Mouse (Mus musculus): ENCODE results near the gene Samd4.

Gene Samd4

DNA sequence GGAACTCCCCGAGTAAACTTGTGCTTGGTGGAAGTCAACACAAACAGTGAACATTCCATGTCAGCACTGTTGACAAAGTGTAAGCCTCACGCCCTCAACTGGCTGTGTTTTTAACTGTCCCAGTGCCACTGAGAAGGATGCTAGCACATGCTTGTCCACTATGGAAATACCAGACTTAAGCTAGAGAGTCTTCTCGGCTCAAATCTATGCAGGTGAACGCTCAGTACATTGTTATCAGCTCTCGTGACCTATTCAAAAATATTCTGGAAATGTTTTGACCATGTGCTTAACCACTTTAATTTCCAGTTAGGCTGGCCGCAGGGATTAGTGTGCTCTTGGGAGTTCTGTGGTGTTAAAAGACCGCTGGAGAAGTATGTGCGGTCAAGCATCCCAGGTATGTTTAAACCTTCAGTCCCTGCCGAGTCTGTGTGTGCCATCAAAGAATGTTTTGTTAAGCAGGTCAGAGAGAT lies 73.0 kb downstream of the Samd4 start:
- DNase-seq (ENCODE audit: low spot score), result no peak

DNA sequence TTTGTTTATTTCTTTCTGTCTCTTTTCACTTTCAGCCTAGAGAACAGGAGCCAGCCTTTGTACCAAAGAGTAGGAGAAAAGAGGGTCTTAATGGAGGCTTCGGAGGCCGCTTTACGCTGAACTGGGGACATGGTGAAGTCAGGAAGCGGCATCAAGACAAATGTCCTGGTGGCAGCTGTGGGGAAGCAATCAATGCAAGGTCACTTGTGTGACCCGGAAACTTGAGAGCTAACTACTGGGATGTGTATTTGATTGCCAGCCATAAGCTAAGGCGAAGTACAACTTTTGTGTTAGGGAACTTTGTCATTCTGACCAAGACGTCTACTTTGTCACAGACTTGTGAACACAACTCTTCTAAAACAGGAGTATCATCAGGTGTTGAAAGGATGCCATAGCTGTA lies 73.5 kb downstream of the Samd4 start:
- DNase-seq (ENCODE audit: low spot score), result no peak

DNA sequence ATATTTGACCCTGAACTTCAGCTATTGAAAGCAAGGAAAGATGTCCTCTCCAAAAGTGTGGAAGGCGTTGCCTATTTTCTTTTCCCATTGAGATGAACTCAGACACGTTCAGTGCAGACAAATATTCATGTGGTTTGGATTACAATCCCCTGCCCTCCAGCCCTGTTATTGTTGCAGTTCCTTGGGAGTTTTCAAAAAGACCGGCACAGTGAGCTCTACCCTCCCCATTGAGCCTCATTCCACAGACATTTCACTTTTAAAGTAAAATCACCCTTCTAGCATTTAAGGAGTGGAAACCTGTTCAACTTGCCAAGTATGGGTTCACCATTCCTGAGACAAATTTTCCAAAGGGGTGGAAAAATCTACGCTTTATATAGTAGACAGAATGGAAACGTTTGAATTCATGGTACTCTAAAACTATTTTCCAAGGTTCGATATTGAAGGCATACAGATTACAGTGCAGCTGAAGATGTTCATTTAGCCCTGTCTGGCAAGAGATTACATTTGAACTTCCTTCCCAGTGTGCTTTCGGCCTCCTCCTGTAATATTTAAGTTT lies 76.6 kb downstream of the Samd4 start:
- no peak for DNase-seq (ENCODE audit: low spot score)

DNA sequence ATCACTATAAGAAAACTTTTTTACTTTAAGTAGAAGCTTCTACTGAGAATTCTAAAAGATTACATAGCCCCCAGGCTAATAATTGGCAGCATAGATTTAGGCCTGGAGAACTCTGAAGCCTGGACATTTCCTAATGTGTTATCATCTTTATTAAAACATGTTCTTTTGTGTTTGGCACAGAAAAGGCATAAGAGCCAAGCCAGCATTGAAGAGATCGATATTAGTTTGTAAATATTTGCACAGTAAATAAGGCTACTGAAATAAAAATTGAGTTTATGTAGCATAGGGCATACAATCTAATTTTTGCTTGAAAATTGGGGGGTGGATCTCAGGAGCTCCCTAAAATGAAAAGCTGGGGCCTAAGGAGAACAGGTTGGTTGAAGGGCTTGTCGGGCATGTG lies 77.2 kb downstream of the Samd4 start:
- no peak for DNase-seq (ENCODE audit: low spot score)

DNA sequence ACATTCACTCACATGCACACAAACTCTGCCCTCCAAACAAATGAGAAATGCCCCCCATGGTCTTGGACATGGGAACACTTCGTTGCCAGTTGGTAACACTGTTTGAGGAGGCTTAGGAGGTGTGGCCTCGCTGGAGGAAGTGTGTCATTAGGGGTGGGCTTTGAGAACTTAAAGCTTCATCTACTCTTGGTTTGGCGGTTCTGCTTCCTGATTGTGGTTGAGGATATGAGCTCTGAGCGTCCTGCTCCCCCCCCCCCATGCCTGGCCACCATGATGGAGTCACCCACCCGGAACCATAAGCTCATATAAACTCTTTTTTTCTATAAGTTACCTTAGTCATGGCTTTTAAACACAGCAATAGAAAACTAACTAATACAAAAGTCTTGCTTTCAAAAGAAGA lies 80.2 kb downstream of the Samd4 start:
- no peak for DNase-seq (ENCODE audit: low spot score)

DNA sequence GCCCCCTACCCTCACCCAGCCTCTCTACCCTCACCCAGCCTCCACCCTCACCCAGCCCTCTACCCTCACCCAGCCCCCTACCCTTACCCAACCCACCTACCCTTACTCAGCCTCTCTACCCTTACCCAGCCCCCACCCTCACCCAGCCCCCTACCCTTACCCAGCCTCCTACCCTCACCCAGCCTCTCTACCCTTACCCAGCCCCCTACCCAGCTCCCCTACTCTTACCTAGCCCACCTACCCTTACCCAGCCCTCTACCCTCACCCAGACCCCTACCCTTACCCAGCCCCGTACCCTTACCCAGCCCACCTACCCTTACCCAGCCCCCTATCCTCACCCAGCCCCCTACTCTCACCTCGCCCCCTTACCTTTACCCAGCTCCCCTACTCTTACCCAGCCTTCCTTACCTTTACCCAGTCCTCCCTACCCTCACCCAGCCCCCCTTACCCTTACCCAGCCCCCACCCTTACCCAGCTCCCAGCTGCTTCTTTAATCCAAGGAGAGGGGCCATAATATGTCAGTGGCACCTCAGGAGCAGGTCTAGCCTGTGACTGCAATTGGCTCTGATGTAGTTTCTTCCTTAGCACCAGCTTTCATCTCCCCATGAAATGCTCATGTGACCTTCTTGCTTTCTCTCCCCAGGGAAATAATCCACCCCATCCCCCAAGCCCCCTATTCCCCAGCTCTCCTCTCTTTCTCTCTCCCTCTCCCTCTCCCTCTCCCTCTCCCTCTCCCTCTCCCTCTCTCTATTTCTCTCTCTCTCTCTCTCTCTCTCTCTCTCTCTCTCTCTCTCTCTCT lies 81.6 kb downstream of the Samd4 start:
- no peak for DNase-seq (ENCODE audit: low spot score)

DNA sequence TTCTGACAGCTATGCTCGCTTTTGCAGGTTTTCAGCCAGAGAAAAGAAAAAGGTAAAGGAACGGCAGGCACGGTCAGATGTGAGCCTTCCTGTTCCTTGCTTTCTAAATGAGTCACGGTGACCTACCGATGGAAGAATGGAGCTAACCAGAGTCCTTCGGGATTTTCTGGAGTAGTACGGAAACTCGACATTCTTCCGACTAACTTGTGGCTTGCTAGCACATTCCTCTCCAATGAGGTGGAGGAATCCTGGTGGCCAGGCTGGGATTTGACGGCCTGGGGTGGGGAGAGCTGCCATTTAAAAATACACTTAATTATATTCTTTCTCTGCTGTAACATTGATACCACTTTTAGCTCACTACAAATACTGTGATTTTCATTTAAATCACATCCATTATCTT lies 83.6 kb downstream of the Samd4 start:
- no peak for DNase-seq (ENCODE audit: low spot score)

DNA sequence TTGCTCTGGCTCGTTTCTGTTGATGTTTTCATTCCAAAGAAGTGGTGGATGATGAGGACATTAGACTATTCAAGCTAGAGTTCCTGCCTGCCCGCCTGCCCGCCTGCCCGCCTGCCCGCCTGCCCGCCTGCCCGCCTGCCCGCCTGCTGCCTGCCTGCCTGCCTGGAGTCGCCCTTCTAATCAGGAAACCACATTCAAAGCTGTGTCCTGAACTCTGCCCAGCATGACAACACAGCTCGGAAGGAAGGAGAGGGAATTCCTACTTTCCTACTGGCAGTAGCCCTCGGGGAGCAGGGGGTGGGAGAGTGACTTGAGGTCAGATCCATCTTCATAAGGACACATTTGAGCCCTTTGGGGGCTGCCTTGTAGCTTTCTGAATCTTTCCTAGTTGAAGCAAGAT lies 85.4 kb downstream of the Samd4 start:
- no peak for DNase-seq (ENCODE audit: low spot score)

DNA sequence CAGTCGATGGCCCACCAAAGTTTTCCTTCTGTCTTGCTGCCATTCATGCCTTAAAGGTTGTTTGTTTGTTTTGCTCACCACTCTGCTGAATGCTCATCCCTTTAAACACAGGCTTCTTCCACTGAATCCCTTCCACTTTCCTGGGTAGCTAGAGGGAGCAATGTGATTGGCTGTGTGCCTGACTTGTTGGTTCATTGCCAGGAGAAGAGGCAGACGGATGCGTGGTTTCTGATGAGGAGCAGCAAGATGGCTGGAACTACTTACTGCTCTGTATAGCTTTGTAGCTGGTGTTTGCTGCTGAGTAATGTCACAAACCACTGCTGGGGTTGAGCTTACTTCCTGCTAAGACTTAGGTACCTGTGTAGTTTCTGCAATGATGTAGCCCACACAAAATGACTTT lies 88.0 kb downstream of the Samd4 start:
- no peak for DNase-seq (ENCODE audit: low spot score)

DNA sequence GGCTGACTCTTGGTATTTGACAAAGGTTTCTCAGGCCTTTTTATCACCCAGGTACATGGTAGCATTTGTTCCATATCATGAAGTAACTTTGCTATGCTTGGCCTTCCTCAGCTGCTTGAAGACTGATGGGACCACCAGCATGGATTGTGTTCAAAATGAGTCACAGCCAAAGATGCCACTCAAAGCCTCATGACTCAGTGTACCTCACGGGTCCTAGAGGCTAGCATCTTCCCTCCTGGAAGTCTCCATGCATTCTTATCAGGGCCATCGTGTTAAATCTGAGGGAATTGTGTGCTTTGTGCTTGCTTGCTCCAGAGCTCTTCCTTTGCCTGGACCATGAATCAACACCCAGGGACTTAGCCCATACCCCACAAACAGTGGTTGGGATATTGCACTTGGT lies 89.1 kb downstream of the Samd4 start:
- no peak for DNase-seq (ENCODE audit: low spot score)

DNA sequence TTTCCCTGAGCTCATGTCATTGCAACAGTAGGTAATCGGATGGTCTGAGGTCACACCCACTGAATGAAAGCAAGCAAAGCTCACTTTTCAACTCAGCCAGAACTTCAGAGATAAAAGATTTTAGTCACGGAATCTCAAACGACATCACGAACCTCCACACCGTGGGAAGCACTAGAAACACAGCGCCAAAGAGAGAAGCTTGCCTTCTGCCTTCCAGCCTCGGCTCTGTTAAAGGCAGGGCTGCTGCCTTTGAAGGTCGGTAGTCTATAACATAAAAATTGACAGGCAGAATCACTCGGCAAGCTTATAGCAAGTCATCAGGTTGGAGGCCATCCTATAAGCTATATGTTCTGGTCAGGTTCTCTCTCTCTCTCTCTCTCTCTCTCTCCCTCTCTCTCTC lies 92.2 kb downstream of the Samd4 start:
- DNase-seq (ENCODE audit: low spot score), result no peak

DNA sequence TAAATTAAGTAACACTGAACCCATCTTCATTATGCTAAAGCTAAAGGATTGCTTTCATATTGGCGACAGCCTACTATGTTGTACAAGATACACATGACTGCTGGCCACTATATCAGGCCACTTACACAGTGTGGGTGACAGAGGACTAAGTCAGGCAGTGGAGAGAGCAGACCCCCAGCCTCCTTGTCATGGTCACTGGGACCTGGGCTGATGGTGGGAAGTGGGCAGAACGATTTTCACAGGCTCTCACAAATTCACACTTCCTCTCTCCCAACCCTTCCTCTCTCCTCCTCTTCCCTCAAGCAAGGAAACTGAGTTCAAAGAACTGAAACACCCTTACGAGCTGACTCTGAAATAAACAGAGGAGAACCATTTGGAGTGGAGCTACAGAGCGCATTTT lies 93.3 kb downstream of the Samd4 start:
- no peak for DNase-seq (ENCODE audit: low spot score)

DNA sequence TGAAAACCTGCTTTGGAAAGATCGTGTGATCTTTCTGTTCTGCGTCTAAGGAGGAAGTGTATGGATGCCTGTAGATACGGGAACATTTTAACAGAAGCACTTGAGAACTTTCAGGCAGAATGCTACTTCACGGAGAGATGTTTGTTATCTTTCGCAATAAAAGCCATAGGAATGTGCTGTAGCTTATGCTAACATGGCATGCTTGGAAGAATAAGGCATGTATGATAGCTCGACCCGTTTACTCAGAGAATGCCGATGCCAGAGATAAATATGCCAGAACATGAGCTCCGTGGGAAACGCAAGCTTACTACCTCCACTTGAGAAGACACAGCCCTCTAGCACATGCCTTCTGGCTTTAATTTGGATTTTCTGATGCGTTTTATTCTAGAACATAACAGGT lies 94.1 kb downstream of the Samd4 start:
- DNase-seq (ENCODE audit: low spot score), result no peak

DNA sequence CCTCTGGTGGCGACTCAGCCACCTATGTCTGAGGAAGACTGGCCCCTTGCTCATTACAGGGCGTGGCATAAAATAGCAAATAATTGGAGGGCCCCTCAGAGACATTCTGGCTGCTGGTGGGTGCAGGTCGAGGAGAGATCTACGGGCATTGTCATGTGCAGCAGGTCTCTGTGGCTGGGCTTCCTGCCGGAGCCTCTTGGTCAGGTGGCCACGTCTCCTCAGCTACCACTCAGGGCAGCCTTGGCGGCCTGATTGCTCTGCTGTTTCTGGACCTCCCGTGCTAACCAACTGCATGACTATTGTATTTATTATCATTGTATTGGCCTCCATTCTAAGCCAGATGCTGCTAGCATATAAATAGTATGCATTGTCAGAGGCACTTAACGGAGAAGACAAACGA lies 95.0 kb downstream of the Samd4 start:
- no peak for DNase-seq (ENCODE audit: low spot score)

DNA sequence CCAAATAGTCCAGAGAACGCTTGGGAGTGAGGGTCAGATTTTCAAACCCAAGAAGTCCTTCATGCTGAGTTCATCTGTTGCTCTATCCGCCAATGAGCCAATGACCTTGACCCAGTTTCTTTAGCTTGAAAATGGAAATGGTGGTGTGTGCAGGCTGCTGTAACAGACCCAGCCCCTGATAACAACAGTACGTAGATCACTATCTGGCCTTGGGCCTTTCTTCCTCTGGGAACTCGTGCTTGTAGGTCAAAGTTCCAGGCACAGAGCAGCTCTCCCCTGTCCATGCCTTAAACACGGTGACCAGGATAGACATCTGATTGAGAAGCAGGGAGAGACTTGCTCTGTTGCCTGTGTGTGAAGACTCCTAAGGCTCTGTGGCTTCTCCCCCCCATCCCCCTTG lies 96.5 kb downstream of the Samd4 start:
- no peak for DNase-seq (ENCODE audit: low spot score)

DNA sequence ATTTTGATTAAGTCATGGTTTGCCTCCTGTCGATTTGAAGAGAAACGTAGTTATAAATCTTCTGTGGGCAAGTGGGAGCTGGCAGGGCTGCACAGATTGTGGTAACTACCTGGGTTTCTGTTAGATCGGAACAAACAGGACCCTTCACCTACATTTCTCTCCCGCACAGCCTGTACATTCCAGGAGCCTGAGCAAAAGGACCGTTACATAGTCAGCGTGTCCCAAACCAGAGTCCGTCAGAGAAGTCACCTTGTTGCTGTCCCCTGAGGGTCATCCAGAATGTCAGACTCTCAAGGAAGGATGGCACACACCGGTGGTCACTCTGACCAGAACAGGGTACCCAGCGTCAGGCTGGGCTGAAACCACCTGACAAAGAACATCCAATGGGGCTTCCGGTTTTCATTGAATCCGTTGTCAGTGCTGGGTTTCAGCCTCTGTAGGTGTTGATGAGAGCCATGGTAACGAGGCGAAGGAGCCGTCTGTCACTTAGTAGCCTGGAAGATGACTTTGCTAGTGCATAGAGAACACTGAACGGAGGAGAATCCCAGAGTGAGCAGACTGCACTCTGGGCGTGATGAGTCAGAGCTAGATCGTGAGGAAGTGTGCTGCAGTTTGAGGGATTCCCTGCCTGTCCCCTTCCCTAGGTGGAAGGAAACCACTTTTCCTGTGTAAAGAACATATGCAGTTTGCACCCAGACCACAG lies 98.2 kb downstream of the Samd4 start:
- no peak for DNase-seq (ENCODE audit: low spot score)

DNA sequence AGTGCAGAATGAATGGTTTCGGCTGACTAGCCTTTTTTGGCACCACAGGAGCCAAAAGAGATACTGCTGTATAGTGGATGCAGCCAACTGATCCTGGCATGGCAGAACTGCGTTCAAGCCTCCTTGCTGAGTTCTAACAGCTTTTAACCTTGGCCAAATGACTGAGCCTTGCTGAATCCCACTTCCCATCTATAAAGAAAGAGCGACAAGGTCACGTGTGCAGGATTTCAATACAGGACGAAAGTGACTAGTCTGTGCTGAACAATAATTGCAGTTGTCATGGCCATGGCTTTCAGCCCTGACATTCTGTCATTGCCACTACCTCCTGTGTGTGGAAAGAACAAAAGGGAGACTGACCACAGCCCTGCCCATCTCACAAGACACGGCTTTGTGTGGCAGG lies 99.5 kb downstream of the Samd4 start:
- no peak for DNase-seq (ENCODE audit: low spot score)

DNA sequence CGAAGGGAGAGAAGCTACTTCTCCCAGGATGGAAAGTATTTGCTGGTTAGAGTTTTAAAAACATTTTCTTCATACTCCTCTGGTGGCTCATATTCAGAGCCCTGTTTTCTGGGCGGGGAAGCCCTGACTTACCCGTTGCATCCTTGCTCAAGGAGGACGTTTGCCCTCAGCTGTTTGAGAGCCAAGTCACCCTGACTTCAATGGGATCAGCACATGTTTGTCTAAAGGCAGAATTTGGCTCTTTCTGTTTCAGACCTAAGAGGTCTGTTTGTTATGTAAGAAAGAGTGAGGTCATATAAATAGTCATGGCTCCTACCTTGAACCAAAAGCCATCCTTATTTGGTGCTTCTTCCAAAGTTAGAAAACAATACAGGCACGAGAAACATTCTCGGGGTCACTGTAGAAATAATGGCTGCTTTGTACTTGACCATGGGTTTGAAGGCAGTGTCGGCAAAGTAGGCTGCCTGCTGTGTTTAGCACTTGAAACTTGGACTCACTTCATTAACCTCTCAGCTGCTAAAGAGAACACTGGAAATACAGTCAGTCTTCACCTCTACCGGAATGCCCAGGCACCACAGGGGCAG lies 102.0 kb downstream of the Samd4 start:
- DNase-seq (ENCODE audit: low spot score), result no peak

DNA sequence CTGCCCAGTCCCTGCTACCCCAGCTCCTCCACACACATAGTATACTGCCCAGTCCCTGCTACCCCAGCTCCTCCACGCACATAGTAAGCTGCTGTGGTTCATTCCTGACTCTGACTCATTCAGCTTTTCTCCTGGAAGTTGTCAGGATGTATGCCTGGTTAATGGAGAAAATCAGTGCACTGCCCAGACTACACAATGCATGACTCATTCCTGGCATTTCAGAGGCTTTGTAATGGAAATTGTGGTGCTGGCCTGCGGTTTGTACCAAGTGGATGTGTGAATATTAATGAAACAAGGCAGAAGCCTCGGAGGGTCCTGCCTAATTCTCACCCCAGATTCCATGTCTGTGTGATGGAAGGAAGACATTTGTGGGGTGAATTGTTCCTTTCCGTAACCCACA lies 107.0 kb downstream of the Samd4 start:
- DNase-seq (ENCODE audit: low spot score), result no peak

DNA sequence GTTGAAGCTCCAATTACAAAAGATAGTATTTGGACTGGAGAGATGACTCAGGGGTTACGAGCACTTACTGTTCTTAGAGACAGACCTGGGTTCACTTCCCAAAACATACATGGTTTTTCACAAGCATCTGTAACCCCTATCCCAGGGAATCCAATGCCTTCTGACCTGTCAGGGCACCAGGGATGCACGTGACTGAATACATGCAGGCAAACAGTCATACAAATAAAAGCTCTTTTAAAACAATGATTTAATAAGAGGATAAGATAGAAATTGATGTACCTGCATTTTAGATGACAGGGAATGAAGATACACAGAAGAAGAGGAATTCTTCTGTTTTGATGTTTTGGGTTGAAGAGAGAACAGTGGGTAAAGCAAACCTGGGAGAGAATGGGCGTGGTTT lies 107.8 kb downstream of the Samd4 start:
- no peak for DNase-seq (ENCODE audit: low spot score)

DNA sequence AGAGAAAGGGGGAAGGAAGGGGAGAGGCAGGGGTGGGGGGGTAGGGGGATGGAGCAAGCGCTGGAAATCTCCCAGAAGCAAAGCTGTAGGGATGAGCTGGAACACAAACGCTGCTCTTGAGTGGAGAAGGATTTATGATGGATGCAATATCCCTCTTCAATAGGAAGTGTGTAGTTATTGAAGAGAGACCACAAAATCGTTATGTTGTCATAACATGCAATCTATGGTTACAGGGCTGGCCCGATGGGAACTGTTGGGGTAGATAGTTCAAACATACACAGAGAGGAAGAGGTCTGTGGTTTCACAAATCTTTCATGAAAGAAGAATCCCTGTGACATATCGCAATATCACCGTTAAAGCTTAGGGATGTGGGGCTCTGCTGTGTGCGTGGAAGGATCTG lies 112.0 kb downstream of the Samd4 start:
- DNase-seq (ENCODE audit: low spot score), result no peak

DNA sequence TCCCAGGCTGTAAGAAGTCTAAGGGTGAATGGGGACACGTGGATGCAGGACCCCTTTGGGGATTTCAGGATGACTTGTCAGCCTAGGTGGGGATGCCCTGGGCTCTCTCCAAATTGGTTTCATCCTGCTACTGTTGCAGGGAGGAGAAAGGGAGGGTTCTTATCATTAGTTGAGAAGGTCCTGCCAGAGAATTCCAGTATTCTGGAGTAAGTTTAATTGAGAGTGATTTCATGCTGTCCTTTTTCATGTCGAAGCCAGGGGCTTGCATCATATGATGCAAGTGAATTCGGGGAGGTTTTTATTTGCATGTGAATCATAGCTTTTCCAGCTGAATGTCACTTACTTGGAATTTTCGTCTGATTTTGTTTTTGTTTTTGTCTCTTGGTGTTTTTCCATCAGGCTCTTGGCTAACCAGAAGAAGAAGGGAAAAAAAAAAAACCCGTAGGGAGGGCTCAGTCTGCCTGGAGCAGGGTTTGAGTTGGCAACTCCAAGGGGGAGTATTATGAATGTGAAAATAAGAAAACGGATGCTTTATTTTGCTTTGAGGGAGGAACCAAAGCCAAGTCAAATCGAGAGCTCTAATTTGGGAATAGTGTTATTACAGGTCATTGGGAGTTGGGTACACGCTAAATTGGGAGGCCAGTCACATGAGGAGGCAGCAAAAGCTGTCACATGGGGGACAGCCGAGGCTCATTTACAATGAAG lies 116.8 kb downstream of the Samd4 start:
- no peak for DNase-seq (ENCODE audit: low spot score)
